Mouse (Mus musculus): ENCODE measurements around the gene Atp6v0a4.

The Atp6v0a4 gene

GRCm38 (mm10) chr6:38124207-38124835 lies at the start of gene Atp6v0a4:
TSS of gene Atp6v0a4 (minus strand) at chr6:38124586.
- DNase-seq (ENCODE audit: extremely low spot score, low read depth, low spot score), result no peak

- no peak for DNase-seq (ENCODE audit: extremely low spot score, low read depth, low spot score)
Observed at GRCm38 (mm10) chr6:38165385-38165784, 41.0 kb upstream of the Atp6v0a4 start.

DNA sequence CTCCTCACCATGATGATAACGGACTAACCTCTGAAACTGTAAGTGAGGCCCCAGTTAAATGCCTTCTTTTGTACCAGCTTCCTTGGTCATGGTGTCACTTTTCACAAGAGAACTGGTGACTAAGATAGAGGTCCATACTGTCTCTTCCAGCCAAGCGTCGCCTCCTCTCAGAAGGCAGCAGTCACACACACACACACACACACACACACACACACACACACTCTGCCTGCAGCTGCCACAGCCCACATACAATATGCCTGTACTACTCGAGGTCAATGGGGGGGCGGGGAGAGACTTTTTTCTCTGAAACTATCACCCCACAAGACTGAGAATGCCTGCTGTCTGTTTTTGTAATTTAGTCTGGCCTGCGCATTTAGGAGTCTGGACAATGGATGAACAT lies 40.3 kb upstream of the Atp6v0a4 start:
- DNase-seq (ENCODE audit: extremely low spot score, low read depth, low spot score), result no peak

DNA sequence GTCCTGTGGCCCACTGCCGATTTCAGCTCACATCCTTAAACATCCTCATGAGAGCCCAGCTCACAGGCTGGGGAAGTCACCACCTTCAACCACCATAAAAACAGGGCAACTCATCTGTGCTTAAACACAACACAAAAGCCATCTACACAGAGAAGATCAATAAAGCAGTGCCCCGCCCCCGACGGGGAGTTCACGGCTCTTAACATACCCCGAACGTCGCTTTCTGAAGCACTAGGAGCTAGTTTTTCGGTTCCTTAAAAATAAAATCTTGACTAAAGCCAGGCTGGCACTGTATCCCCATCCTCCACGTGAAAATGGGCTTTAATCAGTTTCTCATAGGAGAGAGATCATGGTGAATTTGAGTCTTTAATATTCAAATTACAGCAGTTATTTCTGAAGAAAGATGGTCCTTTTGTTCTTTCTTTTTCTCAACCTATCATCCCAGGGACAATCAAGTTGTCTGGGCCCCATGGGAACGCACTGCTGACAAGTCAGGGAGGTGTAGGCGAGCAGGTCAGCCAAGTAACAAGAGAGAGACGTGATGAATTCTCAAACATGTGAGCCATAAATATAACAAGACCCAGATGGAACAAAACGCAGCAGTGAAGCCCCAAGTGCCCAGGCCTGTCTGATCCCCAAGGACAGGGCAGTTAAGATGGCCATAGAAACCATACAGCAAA lies 38.6 kb upstream of the Atp6v0a4 start:
- DNase-seq (ENCODE audit: extremely low spot score, low read depth, low spot score), result no peak

DNA sequence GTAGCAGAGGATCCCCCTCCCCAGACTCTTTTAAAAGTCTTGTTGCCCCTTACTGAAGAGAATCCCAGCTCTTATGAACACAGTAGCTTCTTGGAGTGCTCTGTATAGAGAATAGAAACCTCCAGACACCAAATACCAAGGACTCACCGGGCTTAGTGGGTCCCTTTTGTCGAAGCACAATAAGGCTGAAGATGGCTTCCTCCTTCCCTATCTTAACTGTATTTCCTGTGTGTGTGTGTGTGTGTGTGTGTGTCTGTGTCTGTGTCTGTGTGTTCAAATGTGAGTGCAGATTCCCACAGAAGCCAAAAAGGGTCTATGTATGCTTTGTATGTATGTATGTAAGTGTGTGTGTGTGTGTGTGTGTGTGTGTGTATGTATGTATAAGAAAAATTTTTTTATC lies 36.2 kb upstream of the Atp6v0a4 start:
- no peak for DNase-seq (ENCODE audit: extremely low spot score, low read depth, low spot score)

DNA sequence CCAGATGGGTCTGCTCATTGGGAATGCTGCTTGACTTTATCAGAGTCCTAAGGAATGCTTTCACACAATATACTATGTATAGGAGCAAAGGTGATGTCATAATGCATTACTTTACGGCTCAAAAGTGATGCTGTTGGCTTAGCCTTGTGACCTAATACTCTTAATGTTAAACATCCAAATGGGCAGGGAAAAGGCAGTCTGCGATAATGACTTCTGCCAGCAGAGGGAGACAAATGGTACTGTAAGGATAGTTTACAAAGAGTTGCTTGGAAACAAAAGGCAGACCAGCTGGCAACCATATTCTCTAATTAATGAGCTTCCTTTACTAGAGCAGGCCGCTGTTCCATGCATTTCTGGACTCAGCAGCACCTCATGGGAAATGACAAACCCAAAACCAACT lies 35.7 kb upstream of the Atp6v0a4 start:
- peak; percentile 98 for DNase-seq (ENCODE audit: extremely low spot score, low read depth, low spot score)

GRCm38 (mm10) chr6:38159576-38159975 lies 35.2 kb upstream of the Atp6v0a4 start:
- no peak for DNase-seq (ENCODE audit: extremely low spot score, low read depth, low spot score)

DNA sequence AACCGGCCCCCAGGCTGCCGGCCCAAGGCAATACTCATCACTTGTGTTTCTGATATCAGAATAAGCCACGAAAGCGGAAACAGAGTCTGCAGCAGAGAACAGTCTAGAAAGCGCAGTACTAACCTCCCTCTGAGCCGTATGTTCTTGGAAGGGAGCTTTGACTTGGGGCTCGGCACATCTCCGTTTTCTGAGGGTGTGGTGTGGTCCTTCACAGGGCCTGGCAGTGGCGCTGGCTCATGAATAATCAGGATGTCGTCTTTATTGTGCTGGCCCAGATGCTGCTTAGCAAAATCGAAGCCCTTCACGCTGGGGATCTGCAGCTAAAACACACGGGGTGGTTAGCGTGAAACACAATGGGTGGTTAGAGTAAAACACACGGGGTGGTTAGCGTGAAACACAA lies 33.5 kb upstream of the Atp6v0a4 start:
- DNase-seq (ENCODE audit: extremely low spot score, low read depth, low spot score), result no peak

- DNase-seq (ENCODE audit: extremely low spot score, low read depth, low spot score), result no peak
Observed at GRCm38 (mm10) chr6:38156204-38156603, 31.8 kb upstream of the Atp6v0a4 start.

GRCm38 (mm10) chr6:38152305-38152704 lies 27.9 kb upstream of the Atp6v0a4 start:
- DNase-seq (ENCODE audit: extremely low spot score, low read depth, low spot score), result no peak

GRCm38 (mm10) chr6:38149483-38149882 lies 25.1 kb upstream of the Atp6v0a4 start:
- no peak for DNase-seq (ENCODE audit: extremely low spot score, low read depth, low spot score)

GRCm38 (mm10) chr6:38148626-38149025 lies 24.2 kb upstream of the Atp6v0a4 start:
- DNase-seq (ENCODE audit: extremely low spot score, low read depth, low spot score), result no peak

DNA sequence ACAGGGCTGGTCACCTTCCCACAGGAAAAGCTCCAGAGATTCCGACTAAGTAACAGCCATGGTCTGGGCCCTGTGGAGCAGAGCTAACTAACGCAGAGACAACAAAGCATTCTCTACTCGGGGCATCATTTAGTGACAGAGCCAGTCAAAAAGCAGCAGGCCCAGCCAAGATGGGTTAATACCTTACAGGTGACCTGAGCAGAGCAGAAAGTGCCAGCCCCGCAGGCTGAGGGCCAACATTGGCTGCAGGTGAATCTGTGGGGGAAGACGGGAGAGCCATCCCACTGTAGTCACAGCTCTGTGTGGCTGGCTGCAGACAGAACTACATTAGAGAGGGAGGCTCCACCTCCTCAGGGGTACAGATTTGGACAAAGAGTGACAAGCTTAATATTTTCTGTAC lies 22.9 kb upstream of the Atp6v0a4 start:
- no peak for DNase-seq (ENCODE audit: extremely low spot score, low read depth, low spot score)

DNA sequence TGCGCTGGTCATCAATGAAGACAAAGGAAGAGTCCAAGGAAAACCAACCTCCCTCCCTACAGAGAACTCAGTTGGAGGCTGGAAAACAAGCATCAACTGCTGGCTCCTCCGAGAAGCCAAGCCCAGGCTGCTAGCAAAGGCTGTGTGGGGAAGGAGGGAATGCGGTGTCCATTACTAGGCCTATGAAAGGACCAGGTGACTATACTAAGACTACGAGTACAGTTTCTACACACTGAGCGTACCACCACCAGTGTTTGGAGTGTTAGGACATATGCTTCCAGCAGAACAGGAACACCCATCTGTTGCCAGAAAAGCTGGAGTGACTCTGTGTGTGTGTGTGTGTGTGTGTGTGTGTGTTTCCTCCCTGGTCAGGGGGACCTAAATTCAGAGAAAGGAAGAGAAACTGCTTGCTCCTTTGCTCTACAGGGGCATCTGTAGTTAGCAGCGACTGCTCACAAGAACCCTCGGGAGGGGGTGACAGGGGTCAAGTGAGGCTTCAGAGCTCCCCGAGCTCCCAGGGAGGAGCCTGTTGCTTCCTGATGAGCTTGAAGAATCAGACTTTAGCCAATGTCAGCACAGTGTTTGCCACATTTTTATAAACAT lies 21.2 kb upstream of the Atp6v0a4 start:
- no peak for DNase-seq (ENCODE audit: extremely low spot score, low read depth, low spot score)

GRCm38 (mm10) chr6:38144161-38144998 lies 20.0 kb upstream of the Atp6v0a4 start:
- no peak for DNase-seq (ENCODE audit: extremely low spot score, low read depth, low spot score)

GRCm38 (mm10) chr6:38140402-38140801 lies 16.0 kb upstream of the Atp6v0a4 start:
- no peak for DNase-seq (ENCODE audit: extremely low spot score, low read depth, low spot score)

DNA sequence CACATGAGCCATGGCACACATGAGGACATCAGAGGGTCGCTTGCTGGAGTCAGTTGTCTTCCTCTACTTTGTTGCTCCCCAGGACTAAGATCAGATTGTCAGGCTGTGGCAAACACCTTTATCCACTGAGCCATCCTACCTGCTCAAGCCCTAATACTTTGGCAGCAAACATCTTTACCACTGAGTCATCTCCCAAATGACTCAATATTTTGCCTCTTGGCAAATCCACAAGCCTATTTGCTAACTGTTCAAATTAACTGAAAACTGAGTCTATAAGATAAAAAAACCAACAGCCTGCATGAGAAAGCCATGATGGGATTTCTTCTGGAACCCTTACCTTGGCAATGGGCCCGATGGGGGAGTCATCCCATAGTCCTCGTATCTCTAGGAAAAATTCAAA lies 14.7 kb upstream of the Atp6v0a4 start:
- DNase-seq (ENCODE audit: extremely low spot score, low read depth, low spot score), result no peak

GRCm38 (mm10) chr6:38134806-38135559 lies 10.6 kb upstream of the Atp6v0a4 start:
- no peak for DNase-seq (ENCODE audit: extremely low spot score, low read depth, low spot score)

GRCm38 (mm10) chr6:38131801-38132231 lies 7.4 kb upstream of the Atp6v0a4 start:
- DNase-seq (ENCODE audit: extremely low spot score, low read depth, low spot score), result no peak

DNA sequence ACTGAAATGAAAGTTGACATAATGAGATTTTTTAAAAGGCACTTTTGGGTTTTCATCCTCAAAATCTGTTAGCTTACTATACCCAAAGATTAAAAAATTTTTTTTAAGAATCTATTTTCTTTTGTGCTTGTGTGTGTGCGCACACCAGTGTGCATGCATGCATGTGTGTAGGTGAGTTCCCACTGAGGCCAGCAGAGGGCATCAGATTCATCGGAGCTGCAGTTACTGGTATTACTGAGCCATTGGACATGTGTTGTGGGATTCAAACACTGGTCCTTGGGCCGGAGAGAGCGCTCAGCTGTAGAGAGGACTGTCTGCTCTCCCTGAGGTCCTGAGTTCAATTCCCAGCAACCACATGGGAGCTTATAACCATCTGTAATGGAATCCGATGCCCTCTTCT lies 5.5 kb upstream of the Atp6v0a4 start:
- no peak for DNase-seq (ENCODE audit: extremely low spot score, low read depth, low spot score)

GRCm38 (mm10) chr6:38128115-38128514 lies 3.7 kb upstream of the Atp6v0a4 start:
- DNase-seq (ENCODE audit: extremely low spot score, low read depth, low spot score), result no peak

All from hindlimb bud, embryonic 11.5 days (tissue).